Mouse (Mus musculus) heart, adult 2 months (tissue): ENCODE measurements at regions not wholly inside any gene's neighbourhood (a gene's known extent, or its start where the extent isn't known, plus 50 kb on each side); places are given as distances from the start of the nearest gene placed in this dataset.
A peak's percentile ranks its signal among the peaks of the same experiment; 100 is the strongest.

Experiments
- DNase-seq, 2 experiments: peaks; one replicate each; pipeline ENCODE4 v3.0.0; 2021
- H3K27ac ChIP-seq: fragments of 200-600 bp; 2 replicates; pipeline ENCODE4 v1.8.1; 2022
- H3K27me3 ChIP-seq: fragments of 200-500 bp; 2 replicates; pipeline ENCODE4 v1.6.1; 2012; ENCODE audit warnings: mild to moderate bottlenecking, low read length, inconsistent platforms, mixed read lengths; ENCODE audit not compliant: control insufficient read depth, insufficient read depth
- H3K36me3 ChIP-seq: fragments of 200-500 bp; 2 replicates; pipeline ENCODE4 v1.6.1; 2012; ENCODE audit warnings: low read length, inconsistent platforms; ENCODE audit not compliant: control insufficient read depth, insufficient read depth
- H3K4me1 ChIP-seq: fragments of 200-500 bp; 2 replicates; pipeline ENCODE4 v1.6.1; 2011; ENCODE audit warnings: low read length; ENCODE audit not compliant: control insufficient read depth, insufficient read depth
- H3K4me3 ChIP-seq: fragments of 200-600 bp; 2 replicates; pipeline ENCODE4 v1.8.1; 2022
- H3K79me2 ChIP-seq: fragments of 200-500 bp; replicated peaks from 2 replicates; pipeline ENCODE4 v1.6.1; 2012; ENCODE audit warnings: mild to moderate bottlenecking, inconsistent platforms, low read length, moderate library complexity, mixed read lengths; ENCODE audit not compliant: control insufficient read depth, insufficient read depth
- H3K9ac ChIP-seq: fragments of 200-500 bp; 2 replicates; pipeline ENCODE4 v1.6.1; 2012; ENCODE audit warnings: low read depth, mild to moderate bottlenecking, control low read depth, inconsistent platforms, low read length, mixed read lengths
- CTCF ChIP-seq: fragments of 200-600 bp; IDR thresholded peaks from 2 replicates; pipeline ENCODE4 v1.8.1; 2022; ENCODE audit warnings: antibody characterized with exemption, mild to moderate bottlenecking, moderate library complexity
- EP300 ChIP-seq: fragments of 200-500 bp; IDR thresholded peaks from 2 replicates; pipeline ENCODE4 v1.6.1; 2011; ENCODE audit warnings: low read depth, low read length, control low read depth; ENCODE audit not compliant: insufficient read depth
- POLR2A ChIP-seq: fragments of 200-500 bp; IDR thresholded peaks from 2 replicates; pipeline ENCODE4 v1.6.1; 2011; ENCODE audit warnings: mild to moderate bottlenecking, low read depth, low read length, control low read depth; ENCODE audit not compliant: insufficient read depth
- WGBS: fragments of 180-500 bp; shearing (Covaris S2); methylation state at CpG from one replicate; pipeline ENCODE4 v1.1.7; 2018; 5-methylcytosine and 5-hydroxymethylcytosine counted together
- intact Hi-C: fragments of 180-260 bp; cut with DNase I; formaldehyde crosslinking; loops from one replicate; pipeline ENCODE4 v1.15.1; 2025

DNA sequence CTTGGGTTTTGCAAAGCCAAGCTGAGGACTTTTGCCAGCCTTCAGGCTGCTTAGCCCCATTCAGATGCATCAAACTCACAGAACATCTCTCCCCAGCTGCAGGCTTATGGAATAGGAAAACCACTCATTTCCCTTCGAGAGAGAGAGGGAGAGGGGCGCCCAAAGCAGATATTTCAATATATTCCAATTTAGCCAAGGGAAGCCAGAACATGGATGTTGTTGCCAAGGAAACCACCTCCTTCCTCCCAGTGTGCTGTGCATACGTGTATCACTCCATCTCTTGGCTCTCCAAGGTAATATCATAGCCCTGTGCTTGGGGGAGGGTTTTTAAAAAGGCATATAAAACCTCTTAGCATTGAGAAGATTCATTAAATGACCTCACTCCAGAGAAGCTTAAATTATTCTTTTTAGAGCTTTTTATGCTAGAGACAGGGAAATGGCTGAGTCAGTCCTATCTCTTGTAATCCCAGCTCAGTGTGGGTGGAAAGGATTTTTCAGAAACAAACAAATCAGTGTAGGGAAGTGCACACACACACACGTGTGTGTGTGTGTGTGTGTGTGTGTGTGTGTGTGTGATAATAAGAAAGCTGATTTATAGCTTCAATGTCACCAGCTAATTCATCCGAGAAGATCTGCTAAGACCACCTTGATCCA is 245.1 kb downstream of the Rps24 start:
- H3K4me1 ChIP-seq: no peaks in the 10 kb centered on the region
- no peaks in the 10 kb centered on the region for H3K79me2 ChIP-seq
- no peak for DNase-seq
- intact Hi-C loops: no loop called here
- H3K27ac ChIP-seq: no peak overlapping the region
- no peak for TF ChIP-seq CTCF
- no peak for TF ChIP-seq EP300
- TF ChIP-seq POLR2A: no peak
- no peak overlapping the region for H3K9ac ChIP-seq
- H3K4me3 ChIP-seq: no peak overlapping the region
- WGBS: 64% methylated on average over 5 of the region's 5 CpGs
- no peaks in the 10 kb centered on the region for H3K36me3 ChIP-seq
- no peaks in the 10 kb centered on the region for H3K27me3 ChIP-seq

DNA sequence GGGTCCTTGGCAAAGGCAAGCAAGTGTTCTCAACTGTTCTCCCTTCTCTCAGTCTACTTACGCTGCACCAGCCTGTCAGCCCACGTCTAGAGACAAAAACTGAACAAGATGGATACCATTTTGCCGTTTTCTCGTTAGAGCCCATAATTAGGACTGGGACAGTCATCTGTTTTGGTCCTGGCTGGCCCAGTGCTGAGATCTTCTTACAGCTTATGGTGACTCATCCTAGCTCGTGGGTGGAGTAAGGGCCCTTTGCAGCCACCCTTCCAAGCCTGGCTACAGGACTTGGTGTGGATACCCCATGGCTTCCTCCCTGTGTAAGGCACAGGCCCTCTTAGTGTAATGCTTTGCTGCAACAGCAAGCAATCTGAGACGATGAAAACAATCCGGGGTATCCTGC is 246.4 kb downstream of the Rps24 start:
- H3K79me2 ChIP-seq: no peaks in the 10 kb centered on the region
- 82% methylated on average over 7 of the region's 7 CpGs for WGBS
- intact Hi-C loops: no loop called here
- H3K36me3 ChIP-seq: no peaks in the 10 kb centered on the region
- no peak overlapping the region for H3K27ac ChIP-seq
- TF ChIP-seq POLR2A (no peak), EP300 (no peak), CTCF (no peak)
- no peak overlapping the region for H3K9ac ChIP-seq
- H3K4me1 ChIP-seq: no peaks in the 10 kb centered on the region
- H3K4me3 ChIP-seq: no peak overlapping the region
- no peak for DNase-seq
- no peaks in the 10 kb centered on the region for H3K27me3 ChIP-seq

GRCm38 (mm10) chr14:24738869-24739268 is 251.9 kb downstream of the Rps24 start:
- no peak for DNase-seq
- no peaks in the 10 kb centered on the region for H3K4me1 ChIP-seq
- H3K27me3 ChIP-seq: no peaks in the 10 kb centered on the region
- H3K9ac ChIP-seq: no peak overlapping the region
- H3K36me3 ChIP-seq: no peaks in the 10 kb centered on the region
- H3K79me2 ChIP-seq: no peaks in the 10 kb centered on the region
- H3K4me3 ChIP-seq: no peak overlapping the region
- no peak for TF ChIP-seq EP300
- peak; percentile 66 for TF ChIP-seq CTCF
- TF ChIP-seq POLR2A: no peak
- intact Hi-C loops: no loop called here
- no peak overlapping the region for H3K27ac ChIP-seq

DNA sequence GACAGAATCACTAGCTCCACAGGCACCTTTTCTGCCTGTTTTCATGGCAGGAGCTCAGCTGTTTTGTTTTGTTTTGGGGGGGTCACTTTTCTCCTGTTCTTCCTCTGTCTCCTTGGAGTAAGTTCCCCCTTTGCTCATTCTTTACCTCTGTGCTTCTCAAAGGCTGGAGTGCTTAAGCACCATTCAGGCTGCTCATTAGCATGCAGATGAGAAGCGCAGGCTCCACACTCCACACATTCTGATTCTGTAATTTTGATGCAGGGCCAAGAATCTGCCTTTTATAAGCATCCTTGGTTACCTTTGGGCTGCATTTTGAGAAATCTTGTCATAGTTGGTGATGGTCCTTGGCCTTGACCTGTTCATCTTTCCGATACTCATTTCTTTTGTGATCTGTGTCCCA is 257.5 kb downstream of the Rps24 start:
- WGBS: 97% methylated on average over 2 of the region's 2 CpGs
- H3K9ac ChIP-seq: no peak overlapping the region
- H3K4me1 ChIP-seq: peaks cover 12% of the 10 kb centered on the region
- H3K27me3 ChIP-seq: no peaks in the 10 kb centered on the region
- no peak for TF ChIP-seq EP300
- TF ChIP-seq POLR2A: no peak
- TF ChIP-seq CTCF: no peak
- H3K79me2 ChIP-seq: no peaks in the 10 kb centered on the region
- no peak for DNase-seq
- H3K4me3 ChIP-seq: no peak overlapping the region
- H3K27ac ChIP-seq: no peak overlapping the region
- peaks cover 5% of the 10 kb centered on the region for H3K36me3 ChIP-seq
- intact Hi-C loops: no loop called here

DNA sequence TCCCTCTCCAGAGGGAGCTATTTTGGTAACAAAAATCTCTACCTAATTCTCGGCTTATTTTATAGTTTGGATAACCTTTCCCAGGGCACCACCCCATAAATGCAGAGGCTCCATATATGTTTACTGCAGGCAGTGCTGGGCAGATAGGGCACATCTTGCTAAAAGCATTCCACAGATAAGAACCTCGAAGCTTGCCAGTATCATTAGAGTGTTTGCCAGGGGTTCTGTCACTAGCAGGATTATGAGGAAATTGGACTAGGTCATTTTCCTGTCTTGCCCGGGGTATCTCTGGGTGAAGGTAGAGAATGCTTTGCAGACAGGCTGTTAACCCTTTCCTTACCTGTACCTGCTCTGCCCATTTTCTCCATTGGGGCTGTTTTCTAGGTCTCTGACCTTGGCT is 258.8 kb downstream of the Rps24 start:
- no peak overlapping the region for H3K9ac ChIP-seq
- no peaks in the 10 kb centered on the region for H3K79me2 ChIP-seq
- peak in 1 of 2 experiments; percentile 28 for DNase-seq
- intact Hi-C loops: no loop called here
- H3K36me3 ChIP-seq: peaks cover 5% of the 10 kb centered on the region
- WGBS: 8% methylated on average over 3 of the region's 3 CpGs
- H3K4me3 ChIP-seq: no peak overlapping the region
- H3K4me1 ChIP-seq: peaks cover 12% of the 10 kb centered on the region
- TF ChIP-seq CTCF (no peak), EP300 (no peak)
- H3K27ac ChIP-seq: 0 out of 2 replicates have a peak overlapping the region, but pooled peaks have one; percentile 9
- no peaks in the 10 kb centered on the region for H3K27me3 ChIP-seq

DNA sequence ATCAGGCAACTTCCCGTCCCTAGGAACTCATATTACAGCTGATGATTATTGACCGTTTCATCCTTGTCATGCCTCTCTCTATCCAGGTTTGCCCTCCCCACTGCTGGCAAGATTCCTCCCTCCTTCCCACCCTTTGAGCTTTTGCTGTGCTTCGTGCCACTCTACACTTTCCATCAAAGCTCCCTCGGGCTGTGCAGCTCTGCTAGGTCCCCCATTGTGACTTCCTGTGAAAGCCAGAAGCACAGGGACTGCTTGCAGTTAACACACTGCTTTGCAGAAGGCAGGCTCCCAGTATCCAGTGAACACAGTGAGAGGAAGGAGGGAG is 260.5 kb downstream of the Rps24 start:
- DNase-seq: no peak
- Histone ChIP-seq H3K4me3 (no peak overlapping the region), H3K9ac (no peak overlapping the region), H3K27ac (peak overlapping the region; percentile 76), H3K79me2 (no peaks in the 10 kb centered on the region), H3K27me3 (no peaks in the 10 kb centered on the region), H3K36me3 (peaks cover 5% of the 10 kb centered on the region), H3K4me1 (peaks cover 12% of the 10 kb centered on the region)
- intact Hi-C loops: no loop called here
- no peak for TF ChIP-seq CTCF
- no peak for TF ChIP-seq POLR2A
- no peak for TF ChIP-seq EP300
- 36% methylated on average over 4 of the region's 4 CpGs for WGBS
